Mouse (Mus musculus) neural tube, embryonic 11.5 days (tissue): ENCODE results near the gene Kif17. TPM values are rescaled to one million over a fixed set of nuclear protein-coding genes. Genes with fewer than 3 reads are reported as not detected.

Source experiments
- ATAC-seq: fragments of 200-750 bp; cut with Nextera tagmentation; 2 replicates; pipeline ENCODE4 v1.8.0; 2017; ENCODE audit warnings: moderate number of reproducible peaks, mild to moderate bottlenecking, moderate TSS enrichment, moderate library complexity; ENCODE audit not compliant: insufficient read depth, low FRiP score, low TSS enrichment
- DNase-seq: peaks from one replicate; pipeline ENCODE4 v3.0.0-alpha.2; 2015; ENCODE audit warnings: low spot score
- H3K27ac ChIP-seq: fragments of 300-500 bp; sonication (generic); 2 replicates; pipeline ENCODE4 v1.5.1; 2014; ENCODE audit warnings: low read depth, mild to moderate bottlenecking, low read length
- H3K27me3 ChIP-seq: fragments of 300-500 bp; sonication (generic); 2 replicates; pipeline ENCODE4 v1.6.1; 2014; ENCODE audit warnings: mild to moderate bottlenecking, low read length, mixed read lengths; ENCODE audit not compliant: control insufficient read depth, insufficient read depth
- H3K36me3 ChIP-seq: fragments of 300-500 bp; sonication (generic); 2 replicates; pipeline ENCODE4 v1.6.1; 2014; ENCODE audit warnings: mild to moderate bottlenecking, low read length, moderate library complexity, mixed read lengths; ENCODE audit not compliant: control insufficient read depth, insufficient read depth
- H3K4me1 ChIP-seq: fragments of 300-500 bp; sonication (generic); 2 replicates; pipeline ENCODE4 v1.6.1; 2014; ENCODE audit warnings: low read length, mixed read lengths; ENCODE audit not compliant: control insufficient read depth, insufficient read depth
- H3K4me2 ChIP-seq: fragments of 300-500 bp; sonication (generic); 2 replicates; pipeline ENCODE4 v1.6.1; 2014; ENCODE audit warnings: low read depth, mild to moderate bottlenecking, moderate library complexity
- H3K4me3 ChIP-seq: fragments of 300-500 bp; sonication (generic); 2 replicates; pipeline ENCODE4 v1.5.1; 2014; ENCODE audit warnings: low read depth, low read length
- H3K9ac ChIP-seq: fragments of 300-500 bp; sonication (generic); 2 replicates; pipeline ENCODE4 v1.6.1; 2014; ENCODE audit warnings: mild to moderate bottlenecking, low read length
- H3K9me3 ChIP-seq: fragments of 300-500 bp; sonication (generic); 2 replicates; pipeline ENCODE4 v1.6.1; 2016; ENCODE audit warnings: low read length; ENCODE audit not compliant: control insufficient read depth
- WGBS: fragments of 180-500 bp; shearing (Covaris S2); extraction: QIAGEN DNeasy Blood & Tissue Kit; methylation state at CpG from one replicate; pipeline ENCODE4 v1.1.7; 2014; 5-methylcytosine and 5-hydroxymethylcytosine counted together
- polyA plus RNA-seq: library from polyadenylated mRNA; unstranded; fragments of >200 nt; fragmentation: Nextera tagmentation; extraction: Ambion mirVana; gene quantifications from 2 replicates; pipeline ENCODE4 v1.2.1, GENCODE M21; 2014

Gene Kif17
- polyA plus RNA-seq, 1 experiment from 2014 or later: 0.46 TPM

DNA sequence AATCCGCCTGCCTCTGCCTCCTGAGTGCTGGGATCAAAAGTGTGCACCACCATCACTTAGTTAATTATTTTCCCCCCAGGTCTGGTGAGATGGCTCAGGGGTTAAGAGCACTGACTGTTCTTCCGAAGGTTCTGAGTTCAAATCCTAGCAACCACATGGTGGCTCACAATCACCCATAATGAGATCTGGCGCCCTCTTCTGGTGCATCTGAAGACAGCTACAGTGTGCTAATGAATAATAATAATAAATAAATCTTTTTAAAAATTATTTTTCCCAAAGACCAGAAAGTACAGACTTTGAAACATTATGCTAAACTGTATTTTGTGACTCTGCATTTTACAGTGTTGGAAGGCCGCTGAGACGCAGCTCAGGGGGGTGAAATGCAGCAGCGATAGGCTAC lies 85.4 kb downstream of the Kif17 start:
- no peak overlapping the region for H3K4me2 ChIP-seq
- WGBS: 87% methylated on average over 6 of the region's 6 CpGs

GRCm38 (mm10) chr4:138336876-138337275 lies 86.6 kb downstream of the Kif17 start:
- no peak overlapping the region for H3K4me2 ChIP-seq
- no peak for DNase-seq
- H3K9me3 ChIP-seq: no peaks in the 10 kb centered on the region
- WGBS: 76% methylated on average over 5 of the region's 5 CpGs
- H3K27me3 ChIP-seq: no peaks in the 10 kb centered on the region
- no peaks in the 10 kb centered on the region for H3K4me1 ChIP-seq
- H3K4me3 ChIP-seq: no peak overlapping the region
- H3K36me3 ChIP-seq: no peaks in the 10 kb centered on the region
- no peak overlapping the region for H3K9ac ChIP-seq
- no peak overlapping the region for H3K27ac ChIP-seq
- no peak for ATAC-seq

More for the DNA sequence above, 85.4 kb downstream of the Kif17 start:
- H3K36me3 ChIP-seq: no peaks in the 10 kb centered on the region
- H3K4me1 ChIP-seq: no peaks in the 10 kb centered on the region
- H3K27me3 ChIP-seq: no peaks in the 10 kb centered on the region
- H3K27ac ChIP-seq: no peak overlapping the region
- ATAC-seq (no peak), DNase-seq (no peak)
- H3K9me3 ChIP-seq: no peaks in the 10 kb centered on the region
- no peak overlapping the region for H3K9ac ChIP-seq
- H3K4me3 ChIP-seq: no peak overlapping the region

GRCm38 (mm10) chr4:138337341-138337740 lies 87.1 kb downstream of the Kif17 start:
- no peak for ATAC-seq
- 82% methylated on average over 9 of the region's 9 CpGs for WGBS
- no peak for DNase-seq
- Histone ChIP-seq H3K27ac (no peak overlapping the region), H3K27me3 (no peaks in the 10 kb centered on the region), H3K9ac (no peak overlapping the region), H3K9me3 (no peaks in the 10 kb centered on the region), H3K4me1 (no peaks in the 10 kb centered on the region), H3K36me3 (no peaks in the 10 kb centered on the region), H3K4me2 (no peak overlapping the region), H3K4me3 (no peak overlapping the region)

DNA sequence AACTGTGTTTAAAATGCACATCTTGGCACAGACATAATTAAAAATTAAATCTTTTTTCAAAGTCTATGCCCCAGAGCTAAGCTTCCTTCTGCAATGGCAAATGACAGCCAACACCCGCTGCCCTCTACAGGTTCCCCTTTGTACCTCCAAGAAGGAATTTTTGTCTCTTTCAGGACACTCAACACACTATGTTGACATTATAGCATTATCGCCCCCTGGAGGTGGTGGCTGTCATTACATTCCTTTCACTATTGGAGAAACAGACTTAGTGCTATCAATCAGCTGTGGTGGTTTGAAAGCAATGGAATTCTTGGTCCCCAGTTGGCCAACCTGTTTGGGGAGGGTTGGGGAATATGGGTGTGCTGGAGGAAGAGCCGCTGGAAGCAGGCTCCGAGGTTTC lies 89.7 kb downstream of the Kif17 start:
- Histone ChIP-seq H3K27me3 (no peaks in the 10 kb centered on the region), H3K4me1 (no peaks in the 10 kb centered on the region), H3K9ac (no peak overlapping the region), H3K27ac (no peak overlapping the region), H3K9me3 (no peaks in the 10 kb centered on the region), H3K4me3 (no peak overlapping the region), H3K4me2 (no peak overlapping the region), H3K36me3 (no peaks in the 10 kb centered on the region)
- ATAC-seq: no peak
- 34% methylated on average over 4 of the region's 4 CpGs for WGBS
- DNase-seq: no peak

DNA sequence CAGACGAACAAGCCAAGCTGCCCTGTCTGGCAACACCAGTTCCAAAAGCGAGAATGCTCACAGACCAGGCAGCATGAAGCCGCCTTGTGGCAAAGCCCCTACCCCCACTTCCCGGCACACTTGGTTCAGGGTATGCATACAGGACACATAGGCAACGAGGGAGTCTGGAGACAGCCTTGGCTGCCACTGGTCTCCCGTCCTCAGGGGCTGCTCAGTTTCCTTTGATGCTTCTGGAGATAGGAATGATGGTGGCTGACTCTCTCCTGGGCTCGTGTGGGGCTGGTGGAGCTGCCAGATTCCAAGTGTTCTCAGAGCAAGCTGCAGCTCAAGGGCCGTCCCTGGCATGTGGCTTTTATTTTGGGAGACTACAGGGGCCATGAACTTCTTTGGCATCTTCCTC lies 91.2 kb downstream of the Kif17 start:
- H3K4me3 ChIP-seq: no peak overlapping the region
- no peak overlapping the region for H3K9ac ChIP-seq
- DNase-seq: no peak
- H3K36me3 ChIP-seq: no peaks in the 10 kb centered on the region
- no peaks in the 10 kb centered on the region for H3K4me1 ChIP-seq
- no peaks in the 10 kb centered on the region for H3K9me3 ChIP-seq
- H3K4me2 ChIP-seq: no peak overlapping the region
- WGBS: 72% methylated on average over 8 of the region's 8 CpGs
- H3K27me3 ChIP-seq: no peaks in the 10 kb centered on the region
- no peak for ATAC-seq
- no peak overlapping the region for H3K27ac ChIP-seq

- Histone ChIP-seq H3K27me3 (no peaks in the 10 kb centered on the region), H3K4me3 (no peak overlapping the region), H3K27ac (no peak overlapping the region), H3K4me2 (no peak overlapping the region), H3K9me3 (no peaks in the 10 kb centered on the region), H3K9ac (no peak overlapping the region), H3K36me3 (no peaks in the 10 kb centered on the region), H3K4me1 (no peaks in the 10 kb centered on the region)
- ATAC-seq (no peak), DNase-seq (no peak)
- WGBS: 77% methylated on average over 7 of the region's 7 CpGs
Measured at GRCm38 (mm10) chr4:138342048-138342447, 91.8 kb downstream of the Kif17 start.

- ATAC-seq (no peak), DNase-seq (no peak)
- Histone ChIP-seq H3K36me3 (no peaks in the 10 kb centered on the region), H3K27ac (no peak overlapping the region), H3K4me1 (no peaks in the 10 kb centered on the region), H3K9me3 (no peaks in the 10 kb centered on the region), H3K9ac (no peak overlapping the region), H3K4me2 (no peak overlapping the region), H3K27me3 (no peaks in the 10 kb centered on the region), H3K4me3 (no peak overlapping the region)
- WGBS: 88% methylated on average over 6 of the region's 6 CpGs
Measured at GRCm38 (mm10) chr4:138342778-138343177, 92.5 kb downstream of the Kif17 start.

- no peak overlapping the region for H3K27ac ChIP-seq
- DNase-seq (no peak), ATAC-seq (no peak)
- no peaks in the 10 kb centered on the region for H3K4me1 ChIP-seq
- H3K4me2 ChIP-seq: no peak overlapping the region
- no peaks in the 10 kb centered on the region for H3K9me3 ChIP-seq
- no peak overlapping the region for H3K4me3 ChIP-seq
- no peak overlapping the region for H3K9ac ChIP-seq
- H3K36me3 ChIP-seq: no peaks in the 10 kb centered on the region
- H3K27me3 ChIP-seq: no peaks in the 10 kb centered on the region
- 73% methylated on average over 10 of the region's 10 CpGs for WGBS
Measured at GRCm38 (mm10) chr4:138343341-138343837, 93.2 kb downstream of the Kif17 start.

- Histone ChIP-seq H3K9ac (no peak overlapping the region), H3K27me3 (no peaks in the 10 kb centered on the region), H3K36me3 (no peaks in the 10 kb centered on the region), H3K4me3 (no peak overlapping the region), H3K4me2 (no peak overlapping the region), H3K4me1 (no peaks in the 10 kb centered on the region), H3K27ac (no peak overlapping the region), H3K9me3 (no peaks in the 10 kb centered on the region)
- DNase-seq: no peak
- WGBS: 84% methylated on average over 9 of the region's 9 CpGs
- ATAC-seq: no peak
Measured at GRCm38 (mm10) chr4:138344891-138345545, 94.8 kb downstream of the Kif17 start.
